Mouse (Mus musculus) liver, embryonic 16.5 days (tissue): ENCODE measurements around the gene Slc9a3r2. TPM values are rescaled to one million over a fixed set of nuclear protein-coding genes. Genes with fewer than 3 reads are reported as not detected.
A peak's percentile ranks its signal among the peaks of the same experiment; 100 is the strongest.

ENCODE experiments used
- ATAC-seq: fragments of 200-750 bp; cut with Nextera tagmentation; 2 replicates; pipeline ENCODE4 v1.8.0; 2017; ENCODE audit warnings: low read depth, mild to moderate bottlenecking, moderate number of reproducible peaks, moderate library complexity
- H3K27ac ChIP-seq: fragments of 300-500 bp; sonication (generic); 2 replicates; pipeline ENCODE4 v1.5.1; 2014; ENCODE audit warnings: mild to moderate bottlenecking, low read length
- H3K27me3 ChIP-seq: fragments of 300-500 bp; sonication (generic); 2 replicates; pipeline ENCODE4 v1.6.1; 2014; ENCODE audit warnings: low read depth, low read length, mixed read lengths; ENCODE audit not compliant: control insufficient read depth, insufficient read depth
- H3K36me3 ChIP-seq: fragments of 300-500 bp; sonication (generic); 2 replicates; pipeline ENCODE4 v1.6.1; 2014; ENCODE audit warnings: mild to moderate bottlenecking; ENCODE audit not compliant: control insufficient read depth, insufficient read depth
- H3K4me1 ChIP-seq: fragments of 300-500 bp; sonication (generic); 2 replicates; pipeline ENCODE4 v1.6.1; 2014; ENCODE audit warnings: low read depth, low read length, mixed read lengths; ENCODE audit not compliant: control insufficient read depth
- H3K4me2 ChIP-seq: fragments of 300-500 bp; sonication (generic); 2 replicates; pipeline ENCODE4 v1.6.1; 2014; ENCODE audit warnings: low read depth, low read length, mixed read lengths
- H3K4me3 ChIP-seq: fragments of 300-500 bp; sonication (generic); 2 replicates; pipeline ENCODE4 v1.5.1; 2014; ENCODE audit warnings: low read depth, mild to moderate bottlenecking, low read length
- H3K9ac ChIP-seq: fragments of 300-500 bp; sonication (generic); 2 replicates; pipeline ENCODE4 v1.6.1; 2014; ENCODE audit warnings: low read depth, low read length
- H3K9me3 ChIP-seq: fragments of 300-500 bp; sonication (generic); replicated peaks from 2 replicates; pipeline ENCODE4 v1.6.1; 2016; ENCODE audit warnings: low read length; ENCODE audit not compliant: control insufficient read depth
- WGBS: fragments of 180-500 bp; shearing (Covaris S2); extraction: QIAGEN DNeasy Blood & Tissue Kit; methylation state at CpG from one replicate; pipeline ENCODE4 v1.1.7; 2014; ENCODE audit not compliant: insufficient replicate concordance; 5-methylcytosine and 5-hydroxymethylcytosine counted together
- polyA plus RNA-seq: library from polyadenylated mRNA; unstranded; fragments of >200 nt; fragmentation: Nextera tagmentation; extraction: Ambion mirVana; gene quantifications from 2 replicates; pipeline ENCODE4 v1.2.1, GENCODE M21; 2015

The Slc9a3r2 gene
- polyA plus RNA-seq, 1 experiment from 2014 or later: 11.8 TPM

- Histone ChIP-seq H3K9ac (no peak overlapping the region), H3K4me3 (no peak overlapping the region), H3K4me2 (peak overlapping the region; percentile 4; the same call in 1 of the 2 replicates), H3K27me3 (no peaks in the 10 kb centered on the region), H3K27ac (peak overlapping the region; percentile 52), H3K4me1 (peaks cover 40% of the 10 kb centered on the region), H3K9me3 (no peaks in the 10 kb centered on the region), H3K36me3 (peaks cover 12% of the 10 kb centered on the region)
- WGBS: 11% methylated on average over 2 of the region's 2 CpGs
- peak; percentile 60 for ATAC-seq
Observed at GRCm38 (mm10) chr17:24610711-24611110, 39.4 kb downstream of the Slc9a3r2 start.

- peak; percentile 89 for ATAC-seq
Observed at GRCm38 (mm10) chr17:24608874-24609273, 41.3 kb downstream of the Slc9a3r2 start.

GRCm38 (mm10) chr17:24608370-24608769 is 41.8 kb downstream of the Slc9a3r2 start:
- H3K9ac ChIP-seq: no peak overlapping the region
- H3K4me1 ChIP-seq: peaks cover 48% of the 10 kb centered on the region
- H3K27me3 ChIP-seq: no peaks in the 10 kb centered on the region
- peak; percentile 68 for ATAC-seq
- WGBS: 35% methylated on average over 4 of the region's 4 CpGs
- H3K4me3 ChIP-seq: no peak overlapping the region
- H3K4me2 ChIP-seq: peak overlapping the region; percentile 6
- H3K9me3 ChIP-seq: no peaks in the 10 kb centered on the region
- peaks cover under 1% of the 10 kb centered on the region for H3K36me3 ChIP-seq
- peak overlapping the region; percentile 71 for H3K27ac ChIP-seq

More at GRCm38 (mm10) chr17:24608874-24609273, 41.3 kb downstream of the Slc9a3r2 start:
- Histone ChIP-seq H3K9me3 (no peaks in the 10 kb centered on the region), H3K4me3 (no peak overlapping the region), H3K27me3 (no peaks in the 10 kb centered on the region), H3K27ac (peak overlapping the region; percentile 71), H3K36me3 (peaks cover 4% of the 10 kb centered on the region), H3K4me2 (peak overlapping the region; percentile 6), H3K9ac (peak overlapping the region; percentile 39), H3K4me1 (peaks cover 48% of the 10 kb centered on the region)
- 26% methylated on average over 8 of the region's 8 CpGs for WGBS

- Histone ChIP-seq H3K36me3 (peaks cover 8% of the 10 kb centered on the region), H3K9me3 (no peaks in the 10 kb centered on the region), H3K4me3 (no peak overlapping the region), H3K4me1 (peaks cover 32% of the 10 kb centered on the region), H3K27ac (no peak overlapping the region), H3K27me3 (no peaks in the 10 kb centered on the region), H3K9ac (no peak overlapping the region), H3K4me2 (no peak overlapping the region)
- ATAC-seq: no peak
- WGBS: 85% methylated on average over 3 of the region's 3 CpGs
Observed at GRCm38 (mm10) chr17:24604557-24604956, 45.6 kb downstream of the Slc9a3r2 start.

- 68% methylated on average over 8 of the region's 8 CpGs for WGBS
- Histone ChIP-seq H3K9me3 (no peaks in the 10 kb centered on the region), H3K4me2 (no peak overlapping the region), H3K4me1 (peaks cover 27% of the 10 kb centered on the region), H3K36me3 (peaks cover 8% of the 10 kb centered on the region), H3K4me3 (no peak overlapping the region), H3K27me3 (no peaks in the 10 kb centered on the region), H3K27ac (no peak overlapping the region), H3K9ac (no peak overlapping the region)
- ATAC-seq: no peak
Observed at GRCm38 (mm10) chr17:24603961-24604360, 46.2 kb downstream of the Slc9a3r2 start.

- no peaks in the 10 kb centered on the region for H3K9me3 ChIP-seq
- H3K4me2 ChIP-seq: no peak overlapping the region
- no peak for ATAC-seq
- WGBS: 79% methylated on average over 4 of the region's 4 CpGs
- no peak overlapping the region for H3K27ac ChIP-seq
- H3K9ac ChIP-seq: no peak overlapping the region
- H3K4me3 ChIP-seq: no peak overlapping the region
- H3K4me1 ChIP-seq: peaks cover 6% of the 10 kb centered on the region
- H3K36me3 ChIP-seq: peaks cover 26% of the 10 kb centered on the region
- no peaks in the 10 kb centered on the region for H3K27me3 ChIP-seq
Observed at GRCm38 (mm10) chr17:24600502-24600901, 49.6 kb downstream of the Slc9a3r2 start.

GRCm38 (mm10) chr17:24597989-24598388 is 52.1 kb downstream of the Slc9a3r2 start:
- peaks cover 27% of the 10 kb centered on the region for H3K36me3 ChIP-seq
- no peaks in the 10 kb centered on the region for H3K27me3 ChIP-seq
- no peak overlapping the region for H3K4me2 ChIP-seq
- ATAC-seq: no peak
- no peak overlapping the region for H3K9ac ChIP-seq
- no peak overlapping the region for H3K27ac ChIP-seq
- H3K4me1 ChIP-seq: no peaks in the 10 kb centered on the region
- whole genome bisulfite sequencing: 79% methylated on average over 3 of the region's 3 CpGs
- H3K4me3 ChIP-seq: no peak overlapping the region
- H3K9me3 ChIP-seq: no peaks in the 10 kb centered on the region

GRCm38 (mm10) chr17:24596471-24597183 is 53.5 kb downstream of the Slc9a3r2 start:
- no peak overlapping the region for H3K27ac ChIP-seq
- H3K9ac ChIP-seq: no peak overlapping the region
- ATAC-seq: no peak
- peaks cover 20% of the 10 kb centered on the region for H3K36me3 ChIP-seq
- no peak overlapping the region for H3K4me3 ChIP-seq
- H3K27me3 ChIP-seq: no peaks in the 10 kb centered on the region
- no peaks in the 10 kb centered on the region for H3K4me1 ChIP-seq
- no peaks in the 10 kb centered on the region for H3K9me3 ChIP-seq
- H3K4me2 ChIP-seq: no peak overlapping the region
- WGBS: 83% methylated on average over 19 of the region's 19 CpGs

- Histone ChIP-seq H3K4me1 (no peaks in the 10 kb centered on the region), H3K9me3 (no peaks in the 10 kb centered on the region), H3K4me2 (no peak overlapping the region), H3K4me3 (no peak overlapping the region), H3K27me3 (no peaks in the 10 kb centered on the region), H3K27ac (no peak overlapping the region), H3K9ac (no peak overlapping the region), H3K36me3 (peaks cover 20% of the 10 kb centered on the region)
- WGBS: 64% methylated on average over 5 of the region's 5 CpGs
- no peak for ATAC-seq
Observed at GRCm38 (mm10) chr17:24596073-24596466, 54.1 kb downstream of the Slc9a3r2 start.
